Mouse (Mus musculus) small intestine, adult 2 months (tissue): ENCODE data around the gene Slc16a11. TPM values are rescaled to one million over a fixed set of nuclear protein-coding genes. Genes with fewer than 3 reads are reported as not detected.
"Not testable (repeated sequence)": the region's sequence is repeated elsewhere in the genome, so short reads cannot be mapped to it uniquely, and the experiment has no call there.

Experiments
- H3K27ac ChIP-seq: fragments of 200-500 bp; 2 replicates; pipeline ENCODE4 v1.5.1; 2012; ENCODE audit warnings: low read depth, low read length, control low read depth, inconsistent platforms; ENCODE audit not compliant: insufficient read depth
- H3K27me3 ChIP-seq: fragments of 200-500 bp; 2 replicates; pipeline ENCODE4 v1.6.1; 2012; ENCODE audit warnings: mild to moderate bottlenecking, moderate library complexity, low read length, inconsistent platforms; ENCODE audit not compliant: control insufficient read depth, insufficient read depth
- H3K36me3 ChIP-seq: fragments of 200-500 bp; 2 replicates; pipeline ENCODE4 v1.6.1; 2012; ENCODE audit warnings: mild to moderate bottlenecking, low read length, control low read depth, inconsistent platforms; ENCODE audit not compliant: control insufficient read depth, insufficient read depth
- H3K4me1 ChIP-seq: fragments of 200-500 bp; 2 replicates; pipeline ENCODE4 v1.6.1; 2012; ENCODE audit warnings: low read length, inconsistent platforms, mixed read lengths; ENCODE audit not compliant: control insufficient read depth, insufficient read depth, insufficient read length
- H3K4me3 ChIP-seq: fragments of 200-500 bp; 2 replicates; pipeline ENCODE4 v1.5.1; 2012; ENCODE audit warnings: low read depth, mild to moderate bottlenecking, control low read depth, inconsistent platforms, low read length, moderate library complexity
- CTCF ChIP-seq: fragments of 200-500 bp; IDR thresholded peaks from 2 replicates; pipeline ENCODE4 v1.5.1; 2012; ENCODE audit warnings: low read depth, mild to moderate bottlenecking, control low read depth, inconsistent platforms, low read length, moderate library complexity, mixed read lengths; ENCODE audit not compliant: insufficient replicate concordance, insufficient read length; ENCODE audit errors: extremely low read depth
- POLR2A ChIP-seq: fragments of 200-500 bp; IDR thresholded peaks from 2 replicates; pipeline ENCODE4 v1.6.1; 2012; ENCODE audit warnings: low read depth, mild to moderate bottlenecking, control low read depth, inconsistent platforms, low read length, moderate library complexity
- WGBS: fragments of 180-500 bp; shearing (Covaris S2); methylation state at CpG from one replicate; pipeline ENCODE4 v1.1.7; 2018; 5-methylcytosine and 5-hydroxymethylcytosine counted together
- polyA plus RNA-seq: library from polyadenylated mRNA; depleted of rRNA; stranded (reverse); fragments of >200 nt; gene quantifications from 2 replicates; pipeline ENCODE4 v1.2.3, GENCODE M21; 2012; rRNA removed

Slc16a11 gene
- 6.6 and 12.7 TPM in 2 replicates for polyA plus RNA-seq

GRCm38 (mm10) chr11:70212423-70212822 is at the start of gene Slc16a11:
Gene Slc16a11, plus strand, starts transcription at chr11:70212752.
- TF ChIP-seq CTCF (no peak), POLR2A (no peak)
- Histone ChIP-seq H3K36me3 (no peaks in the 10 kb centered on the region), H3K27ac (peak within 1 kb of the TSS; percentile 15; the same call in 1 of the 2 replicates), H3K27me3 (no peaks in the 10 kb centered on the region), H3K4me3 (peak within 1 kb of the TSS; percentile 63), H3K4me1 (peaks cover 9% of the 10 kb centered on the region)
- WGBS = 35% methylated on average over 6 of the region's 6 CpGs

- Histone ChIP-seq H3K27ac (no peak overlapping the region), H3K27me3 (no peaks in the 10 kb centered on the region), H3K4me1 (no peaks in the 10 kb centered on the region), H3K36me3 (no peaks in the 10 kb centered on the region), H3K4me3 (no peak overlapping the region)
- TF ChIP-seq POLR2A = no peak
- no peak for TF ChIP-seq CTCF
- WGBS = 67% methylated on average over 16 of the region's 16 CpGs
Measured at GRCm38 (mm10) chr11:70165972-70166921, 46.3 kb upstream of the Slc16a11 start.

GRCm38 (mm10) chr11:70168136-70168535 is 44.4 kb upstream of the Slc16a11 start:
- Histone ChIP-seq H3K27me3 (no peaks in the 10 kb centered on the region), H3K36me3 (no peaks in the 10 kb centered on the region), H3K27ac (no peak overlapping the region), H3K4me3 (no peak overlapping the region), H3K4me1 (no peaks in the 10 kb centered on the region)
- no peak for TF ChIP-seq CTCF
- TF ChIP-seq POLR2A = no peak
- WGBS = 66% methylated on average over 7 of the region's 7 CpGs

- H3K27me3 ChIP-seq, H3K36me3 ChIP-seq: not testable (repeated sequence)
- 87% methylated on average over 7 of the region's 7 CpGs for WGBS
Measured at GRCm38 (mm10) chr11:70169471-70169870, 43.1 kb upstream of the Slc16a11 start.

GRCm38 (mm10) chr11:70170291-70170690 is 42.3 kb upstream of the Slc16a11 start:
- no peaks in the 10 kb centered on the region for H3K4me1 ChIP-seq
- H3K4me3 ChIP-seq = no peak overlapping the region
- H3K27ac ChIP-seq = no peak overlapping the region

More at GRCm38 (mm10) chr11:70169471-70169870, 43.1 kb upstream of the Slc16a11 start:
- not testable (repeated sequence) for H3K4me1 ChIP-seq, H3K4me3 ChIP-seq, H3K27ac ChIP-seq

GRCm38 (mm10) chr11:70171181-70171580 is 41.4 kb upstream of the Slc16a11 start:
- H3K4me1 ChIP-seq = no peaks in the 10 kb centered on the region
- H3K27me3 ChIP-seq = no peaks in the 10 kb centered on the region
- no peak overlapping the region for H3K27ac ChIP-seq
- no peak for TF ChIP-seq POLR2A
- TF ChIP-seq CTCF = no peak
- no peaks in the 10 kb centered on the region for H3K36me3 ChIP-seq
- H3K4me3 ChIP-seq = no peak overlapping the region
- 60% methylated on average over 7 of the region's 7 CpGs for WGBS

More at GRCm38 (mm10) chr11:70170291-70170690, 42.3 kb upstream of the Slc16a11 start:
- H3K27me3 ChIP-seq = no peaks in the 10 kb centered on the region
- TF ChIP-seq POLR2A (no peak), CTCF (no peak)
- WGBS = 76% methylated on average over 7 of the region's 7 CpGs
- H3K36me3 ChIP-seq = no peaks in the 10 kb centered on the region

- H3K27ac ChIP-seq = no peak overlapping the region
- whole genome bisulfite sequencing = 47% methylated on average over 3 of the region's 3 CpGs
- no peaks in the 10 kb centered on the region for H3K4me1 ChIP-seq
- H3K36me3 ChIP-seq = no peaks in the 10 kb centered on the region
- H3K4me3 ChIP-seq = no peak overlapping the region
- no peaks in the 10 kb centered on the region for H3K27me3 ChIP-seq
- TF ChIP-seq CTCF (peak; percentile 35; the same call in 1 of the 2 replicates), POLR2A (no peak)
Measured at GRCm38 (mm10) chr11:70171847-70172246, 40.7 kb upstream of the Slc16a11 start.
